Mouse (Mus musculus): ENCODE results near the gene Phactr3. TPM values are rescaled to one million over a fixed set of nuclear protein-coding genes. Genes with fewer than 3 reads are reported as not detected.

Phactr3 gene
- polyA plus RNA-seq, 1 experiment from 2014 or later, result 5.6 TPM

GRCm38 (mm10) chr2:178128594-178128993 lies 9.8 kb downstream of the Phactr3 start:
- Histone ChIP-seq H3K4me3 (ENCODE audit: low read depth, low read length) (no peak overlapping the region), H3K4me2 (ENCODE audit: low read depth, low read length) (no peak overlapping the region), H3K4me1 (ENCODE audit: control insufficient read depth, insufficient read depth, low read length) (no peaks in the 10 kb centered on the region), H3K9me3 (replicated peaks; ENCODE audit: control insufficient read depth, low read length) (no peaks in the 10 kb centered on the region), H3K36me3 (replicated peaks; ENCODE audit: control insufficient read depth, insufficient read depth, low read depth, low read length) (no peaks in the 10 kb centered on the region), H3K27ac (replicated peaks; ENCODE audit: low read depth, low read length) (no peak overlapping the region), H3K9ac (replicated peaks; ENCODE audit: low read length) (no peak overlapping the region), H3K27me3 (ENCODE audit: control insufficient read depth, insufficient read depth, low read length) (no peaks in the 10 kb centered on the region)
- ATAC-seq (replicated peaks; ENCODE audit: insufficient number of reproducible peaks, low FRiP score, low TSS enrichment, low read depth), result no peak
- WGBS, result 80% methylated on average over 5 of the region's 5 CpGs
- no peak for DNase-seq (ENCODE audit: low spot score)

- 70% methylated on average over 4 of the region's 4 CpGs for WGBS
- H3K9ac ChIP-seq (replicated peaks; ENCODE audit: low read length), result no peak overlapping the region
- H3K27me3 ChIP-seq (ENCODE audit: control insufficient read depth, insufficient read depth, low read length), result no peaks in the 10 kb centered on the region
- DNase-seq (ENCODE audit: low spot score) (no peak), ATAC-seq (replicated peaks; ENCODE audit: insufficient number of reproducible peaks, low FRiP score, low TSS enrichment, low read depth) (no peak)
- no peak overlapping the region for H3K4me3 ChIP-seq (ENCODE audit: low read depth, low read length)
- no peak overlapping the region for H3K27ac ChIP-seq (replicated peaks; ENCODE audit: low read depth, low read length)
- no peaks in the 10 kb centered on the region for H3K9me3 ChIP-seq (replicated peaks; ENCODE audit: control insufficient read depth, low read length)
- no peak overlapping the region for H3K4me2 ChIP-seq (ENCODE audit: low read depth, low read length)
- H3K36me3 ChIP-seq (replicated peaks; ENCODE audit: control insufficient read depth, insufficient read depth, low read depth, low read length), result no peaks in the 10 kb centered on the region
- no peaks in the 10 kb centered on the region for H3K4me1 ChIP-seq (ENCODE audit: control insufficient read depth, insufficient read depth, low read length)
These were observed 10.4 kb downstream of the Phactr3 start for GRCm38 (mm10) chr2:178129161-178129560.

- no peak for ATAC-seq (replicated peaks; ENCODE audit: insufficient number of reproducible peaks, low FRiP score, low TSS enrichment, low read depth)
- Histone ChIP-seq H3K4me1 (ENCODE audit: control insufficient read depth, insufficient read depth, low read length) (no peaks in the 10 kb centered on the region), H3K36me3 (replicated peaks; ENCODE audit: control insufficient read depth, insufficient read depth, low read depth, low read length) (no peaks in the 10 kb centered on the region), H3K4me3 (ENCODE audit: low read depth, low read length) (no peak overlapping the region), H3K27me3 (ENCODE audit: control insufficient read depth, insufficient read depth, low read length) (no peaks in the 10 kb centered on the region), H3K4me2 (ENCODE audit: low read depth, low read length) (no peak overlapping the region), H3K9me3 (replicated peaks; ENCODE audit: control insufficient read depth, low read length) (no peaks in the 10 kb centered on the region), H3K27ac (replicated peaks; ENCODE audit: low read depth, low read length) (no peak overlapping the region), H3K9ac (replicated peaks; ENCODE audit: low read length) (no peak overlapping the region)
- no peak for DNase-seq (ENCODE audit: low spot score)
- WGBS, result 78% methylated on average over 2 of the region's 2 CpGs
These were observed 10.9 kb downstream of the Phactr3 start for GRCm38 (mm10) chr2:178129676-178130075.

GRCm38 (mm10) chr2:178130536-178130935 lies 11.8 kb downstream of the Phactr3 start:
- Histone ChIP-seq H3K9me3 (replicated peaks; ENCODE audit: control insufficient read depth, low read length) (no peaks in the 10 kb centered on the region), H3K4me1 (ENCODE audit: control insufficient read depth, insufficient read depth, low read length) (no peaks in the 10 kb centered on the region), H3K27me3 (ENCODE audit: control insufficient read depth, insufficient read depth, low read length) (no peaks in the 10 kb centered on the region), H3K4me3 (ENCODE audit: low read depth, low read length) (no peak overlapping the region), H3K9ac (replicated peaks; ENCODE audit: low read length) (no peak overlapping the region), H3K36me3 (replicated peaks; ENCODE audit: control insufficient read depth, insufficient read depth, low read depth, low read length) (no peaks in the 10 kb centered on the region), H3K4me2 (ENCODE audit: low read depth, low read length) (no peak overlapping the region), H3K27ac (replicated peaks; ENCODE audit: low read depth, low read length) (no peak overlapping the region)
- ATAC-seq (replicated peaks; ENCODE audit: insufficient number of reproducible peaks, low FRiP score, low TSS enrichment, low read depth), result no peak
- WGBS, result 83% methylated on average over 5 of the region's 5 CpGs
- DNase-seq (ENCODE audit: low spot score), result no peak

- no peaks in the 10 kb centered on the region for H3K27me3 ChIP-seq (ENCODE audit: control insufficient read depth, insufficient read depth, low read length)
- H3K4me1 ChIP-seq (ENCODE audit: control insufficient read depth, insufficient read depth, low read length), result no peaks in the 10 kb centered on the region
- ATAC-seq (replicated peaks; ENCODE audit: insufficient number of reproducible peaks, low FRiP score, low TSS enrichment, low read depth) (no peak), DNase-seq (ENCODE audit: low spot score) (no peak)
- 74% methylated on average over 5 of the region's 5 CpGs for WGBS
- H3K36me3 ChIP-seq (replicated peaks; ENCODE audit: control insufficient read depth, insufficient read depth, low read depth, low read length), result no peaks in the 10 kb centered on the region
- no peaks in the 10 kb centered on the region for H3K9me3 ChIP-seq (replicated peaks; ENCODE audit: control insufficient read depth, low read length)
- H3K4me2 ChIP-seq (ENCODE audit: low read depth, low read length), result no peak overlapping the region
- H3K4me3 ChIP-seq (ENCODE audit: low read depth, low read length), result no peak overlapping the region
- no peak overlapping the region for H3K9ac ChIP-seq (replicated peaks; ENCODE audit: low read length)
- H3K27ac ChIP-seq (replicated peaks; ENCODE audit: low read depth, low read length), result no peak overlapping the region
These were observed 12.2 kb downstream of the Phactr3 start for GRCm38 (mm10) chr2:178131011-178131410.

- Histone ChIP-seq H3K36me3 (replicated peaks; ENCODE audit: control insufficient read depth, insufficient read depth, low read depth, low read length) (no peaks in the 10 kb centered on the region), H3K4me3 (ENCODE audit: low read depth, low read length) (no peak overlapping the region), H3K27me3 (ENCODE audit: control insufficient read depth, insufficient read depth, low read length) (no peaks in the 10 kb centered on the region), H3K4me1 (ENCODE audit: control insufficient read depth, insufficient read depth, low read length) (no peaks in the 10 kb centered on the region), H3K9me3 (replicated peaks; ENCODE audit: control insufficient read depth, low read length) (no peaks in the 10 kb centered on the region), H3K4me2 (ENCODE audit: low read depth, low read length) (no peak overlapping the region), H3K9ac (replicated peaks; ENCODE audit: low read length) (no peak overlapping the region), H3K27ac (replicated peaks; ENCODE audit: low read depth, low read length) (no peak overlapping the region)
- 88% methylated on average over 5 of the region's 5 CpGs for WGBS
- no peak for DNase-seq (ENCODE audit: low spot score)
- ATAC-seq (replicated peaks; ENCODE audit: insufficient number of reproducible peaks, low FRiP score, low TSS enrichment, low read depth), result no peak
These were observed 13.0 kb downstream of the Phactr3 start for GRCm38 (mm10) chr2:178131606-178132365.

- WGBS, result 32% methylated on average over 4 of the region's 4 CpGs
- no peak overlapping the region for H3K9ac ChIP-seq (replicated peaks; ENCODE audit: low read length)
These were observed 16.9 kb downstream of the Phactr3 start for GRCm38 (mm10) chr2:178135713-178136112.

GRCm38 (mm10) chr2:178137518-178137917 lies 18.7 kb downstream of the Phactr3 start:
- peaks cover 3% of the 10 kb centered on the region; the same call in 1 of the 2 replicates for H3K4me1 ChIP-seq (ENCODE audit: control insufficient read depth, insufficient read depth, low read length)
- no peaks in the 10 kb centered on the region for H3K36me3 ChIP-seq (replicated peaks; ENCODE audit: control insufficient read depth, insufficient read depth, low read depth, low read length)
- H3K27me3 ChIP-seq (ENCODE audit: control insufficient read depth, insufficient read depth, low read length), result peaks cover 7% of the 10 kb centered on the region
- H3K27ac ChIP-seq (replicated peaks; ENCODE audit: low read depth, low read length), result no peak overlapping the region
- DNase-seq (ENCODE audit: low spot score), result peak; percentile 83
- no peaks in the 10 kb centered on the region for H3K9me3 ChIP-seq (replicated peaks; ENCODE audit: control insufficient read depth, low read length)
- WGBS, result 7% methylated on average over 3 of the region's 3 CpGs
- no peak overlapping the region for H3K4me3 ChIP-seq (ENCODE audit: low read depth, low read length)
- H3K4me2 ChIP-seq (ENCODE audit: low read depth, low read length), result no peak overlapping the region
- H3K9ac ChIP-seq (replicated peaks; ENCODE audit: low read length), result no peak overlapping the region
- ATAC-seq (replicated peaks; ENCODE audit: insufficient number of reproducible peaks, low FRiP score, low TSS enrichment, low read depth), result no peak

More at GRCm38 (mm10) chr2:178135713-178136112, 16.9 kb downstream of the Phactr3 start:
- H3K9me3 ChIP-seq (replicated peaks; ENCODE audit: control insufficient read depth, low read length), result no peaks in the 10 kb centered on the region
- H3K4me1 ChIP-seq (ENCODE audit: control insufficient read depth, insufficient read depth, low read length), result no peaks in the 10 kb centered on the region
- H3K4me2 ChIP-seq (ENCODE audit: low read depth, low read length), result no peak overlapping the region
- no peak for DNase-seq (ENCODE audit: low spot score)
- no peaks in the 10 kb centered on the region for H3K27me3 ChIP-seq (ENCODE audit: control insufficient read depth, insufficient read depth, low read length)
- H3K27ac ChIP-seq (replicated peaks; ENCODE audit: low read depth, low read length), result no peak overlapping the region
- ATAC-seq (replicated peaks; ENCODE audit: insufficient number of reproducible peaks, low FRiP score, low TSS enrichment, low read depth), result no peak
- H3K36me3 ChIP-seq (replicated peaks; ENCODE audit: control insufficient read depth, insufficient read depth, low read depth, low read length), result no peaks in the 10 kb centered on the region
- no peak overlapping the region for H3K4me3 ChIP-seq (ENCODE audit: low read depth, low read length)
